In the genomic region with DNA sequence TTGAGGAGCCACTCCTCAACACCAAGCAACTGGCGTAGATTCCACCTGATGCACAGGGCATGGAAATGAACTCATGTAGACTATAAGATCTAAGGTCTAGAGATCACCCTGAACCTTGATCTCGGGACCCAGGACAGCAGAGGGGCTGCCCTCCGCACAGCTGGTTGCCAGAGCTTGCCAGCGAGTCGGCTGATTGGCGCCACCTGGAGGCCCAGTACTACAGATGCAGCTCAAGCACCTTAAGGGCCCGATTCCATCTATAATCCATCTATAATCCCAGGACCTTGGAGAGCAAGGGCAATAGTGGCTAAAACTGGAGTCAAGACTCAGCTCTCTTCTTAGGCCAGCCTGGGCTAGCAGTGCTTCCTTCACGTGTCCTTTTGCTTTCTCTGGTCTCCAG, we compare ENCODE assay signal across 8 mouse cellular contexts. TPM values are rescaled to one million over a fixed set of nuclear protein-coding genes. Genes with fewer than 3 reads are reported as not detected.
A peak's percentile ranks its signal among the peaks of the same experiment; 100 is the strongest.
DNase-seq lines count a peak whose midpoint lies in the region; ATAC-seq and TF ChIP-seq lines count a peak whose summit lies in the region.

No protein-coding gene starts in this region.

- no peaks in the 10 kb centered on the region for H3K36me3 ChIP-seq in ES-Bruce4 (ENCODE audit: control insufficient read depth, insufficient read depth, low read length, poor library complexity, severe bottlenecking)
- H3K36me3 ChIP-seq in heart, embryonic 10.5 days, result no peaks in the 10 kb centered on the region
- no peaks in the 10 kb centered on the region for H3K36me3 ChIP-seq in kidney, embryonic 14.5 days (ENCODE audit: control insufficient read depth, insufficient read depth, low read length)

- H3K27me3 ChIP-seq in ES-Bruce4 (ENCODE audit: control insufficient read depth, insufficient read depth, low read length, poor library complexity, severe bottlenecking), result no peaks in the 10 kb centered on the region
- H3K27me3 ChIP-seq in heart, embryonic 10.5 days (ENCODE audit: insufficient read depth, poor library complexity, severe bottlenecking), result peaks cover 95% of the 10 kb centered on the region
- H3K27me3 ChIP-seq in kidney, embryonic 14.5 days (ENCODE audit: control insufficient read depth, insufficient read depth, low read length), result peaks cover 38% of the 10 kb centered on the region

- WGBS in heart, embryonic 10.5 days, result 2% methylated on average over 8 of the region's 8 CpGs
- 3% methylated on average over 8 of the region's 8 CpGs for WGBS in kidney, embryonic 14.5 days

- no peak overlapping the region for H3K4me3 ChIP-seq in ES-Bruce4 (ENCODE audit: low read depth, low read length)
- H3K4me3 ChIP-seq in heart, embryonic 10.5 days, result peak overlapping the region; percentile 59
- 0 out of 2 replicates have a peak overlapping the region, but pooled peaks have one; percentile 41 for H3K4me3 ChIP-seq in kidney, embryonic 14.5 days (ENCODE audit: low read length)

- peak; percentile 89 for TF ChIP-seq CTCF in ES-Bruce4 (IDR thresholded peaks at IDR 0.05; ENCODE audit: low read depth, low read length)

- H3K9ac ChIP-seq in ES-Bruce4 (ENCODE audit: low read depth, poor library complexity, severe bottlenecking), result no peak overlapping the region
- H3K9ac ChIP-seq in kidney, embryonic 14.5 days (ENCODE audit: low read depth, low read length), result no peak overlapping the region

- H3K4me2 ChIP-seq in kidney, embryonic 14.5 days (replicated peaks; ENCODE audit: low read depth, low read length), result 0 out of 2 replicates have a peak overlapping the region, but pooled peaks have one; percentile 61

- ATAC-seq in common myeloid progenitor, adult 5-6 weeks (replicated peaks; ENCODE audit: low read depth, poor library complexity, severe bottlenecking), result peak; percentile 72
- 0 out of 2 replicates have a peak, but pooled peaks have one; percentile 33 for ATAC-seq in kidney, embryonic 14.5 days (ENCODE audit: low FRiP score, low TSS enrichment)

- no peak for TF ChIP-seq POLR2A in ES-Bruce4 (IDR thresholded peaks at IDR 0.05; ENCODE audit: insufficient read depth, low read length)

- H3K4me1 ChIP-seq in ES-Bruce4 (ENCODE audit: control insufficient read depth, insufficient read depth, low read length), result no peaks in the 10 kb centered on the region
- H3K4me1 ChIP-seq in heart, embryonic 10.5 days, result peaks cover 17% of the 10 kb centered on the region
- H3K4me1 ChIP-seq in kidney, embryonic 14.5 days (ENCODE audit: control insufficient read depth, insufficient read depth, low read length), result 0 out of 2 replicates have a peak, but pooled peaks cover 6% of the 10 kb centered on the region

- DNase-seq in 416B (ENCODE audit: low read depth), result peak; percentile 79
- no peak for DNase-seq in heart, embryonic 10.5 days (ENCODE audit: low spot score)
- peak; percentile 80 for DNase-seq in lung, postnatal 10 days
- peak; percentile 54 for DNase-seq in retina, postnatal 7 days (ENCODE audit: low read depth, low spot score)
- peak; percentile 34 to 61 for DNase-seq in urinary bladder, postnatal 36 days (ENCODE audit: low spot score in 2 of 2)

- H3K9me3 ChIP-seq in ES-Bruce4 (replicated peaks; ENCODE audit: control insufficient read depth, insufficient read depth, low read length, poor library complexity, severe bottlenecking), result no peaks in the 10 kb centered on the region
- H3K9me3 ChIP-seq in heart, embryonic 10.5 days, result no peaks in the 10 kb centered on the region
- H3K9me3 ChIP-seq in kidney, embryonic 14.5 days (ENCODE audit: control insufficient read depth, low read length), result no peaks in the 10 kb centered on the region

- no peak for TF ChIP-seq EP300 in ES-Bruce4 (IDR thresholded peaks at IDR 0.05; ENCODE audit: insufficient read depth, low read depth, low read length)

- no peak overlapping the region for H3K27ac ChIP-seq in ES-Bruce4 (ENCODE audit: insufficient read depth, low read length)
- no peak overlapping the region for H3K27ac ChIP-seq in heart, embryonic 10.5 days
- no peak overlapping the region for H3K27ac ChIP-seq in kidney, embryonic 14.5 days (ENCODE audit: low read depth, low read length)

RNA-seq across cellular contexts. Expression of a gene that starts 0.9 kb away (rescaled TPM):
- polyA plus RNA-seq in ES-Bruce4 (2011; ENCODE audit: insufficient read depth, insufficient read length, low read depth, missing spikeins), result 0.26 and 0.81 TPM in 2 replicates
- 0.05 TPM in 1 of 2 replicates, not detected in the other for total RNA-seq in common myeloid progenitor, adult 5-6 weeks (2017)
- polyA plus RNA-seq in heart, embryonic 10.5 days (2016; fragmentation: Nextera tagmentation; extraction: Ambion mirVana), result 0.49 and 0.64 TPM in 2 replicates
- 0.66 and 0.81 TPM in 2 replicates for polyA plus RNA-seq in kidney, embryonic 14.5 days (2014; fragmentation: Nextera tagmentation; extraction: Ambion mirVana)

RNA-seq across cellular contexts. Expression of a gene that starts 26.5 kb away (rescaled TPM):
- 1.5 and 1.8 TPM in 2 replicates for polyA plus RNA-seq in ES-Bruce4 (2011; ENCODE audit: insufficient read depth, insufficient read length, low read depth, missing spikeins)
- total RNA-seq in common myeloid progenitor, adult 5-6 weeks (2017), result 92.4 and 105 TPM in 2 replicates
- 1.5 and 5.0 TPM in 2 replicates for polyA plus RNA-seq in heart, embryonic 10.5 days (2016; fragmentation: Nextera tagmentation; extraction: Ambion mirVana)
- 0.66 and 0.83 TPM in 2 replicates for polyA plus RNA-seq in kidney, embryonic 14.5 days (2014; fragmentation: Nextera tagmentation; extraction: Ambion mirVana)

RNA-seq across cellular contexts. Expression of a gene that starts 40.7 kb away (rescaled TPM):
- polyA plus RNA-seq in ES-Bruce4 (2011; ENCODE audit: insufficient read depth, insufficient read length, low read depth, missing spikeins), result 94.4 and 106 TPM in 2 replicates
- 16.2 and 16.4 TPM in 2 replicates for total RNA-seq in common myeloid progenitor, adult 5-6 weeks (2017)
- 28.0 and 36.5 TPM in 2 replicates for polyA plus RNA-seq in heart, embryonic 10.5 days (2016; fragmentation: Nextera tagmentation; extraction: Ambion mirVana)
- 32.0 and 44.5 TPM in 2 replicates for polyA plus RNA-seq in kidney, embryonic 14.5 days (2014; fragmentation: Nextera tagmentation; extraction: Ambion mirVana)
